In genomic region chr4:54162308-54162707, GRCm38 (mm10) we compare ENCODE assay signal across 21 mouse cellular contexts.
DNase-seq lines count a peak whose midpoint lies in the region; ATAC-seq lines count a peak whose summit lies in the region.
"Had no signal": no experiment of that assay in that cellular context is flagged by ENCODE, and none has a peak within 500 bp of the region (broad histone marks: within the 10 kb centered on the region; RNA-seq: fewer than 3 reads in every experiment).

No protein-coding gene starts in this region.

- no peak for DNase-seq in midbrain, embryonic 10.5 days (ENCODE audit: low spot score)
- DNase-seq in lung, postnatal 36 days: no peak
- no peak for DNase-seq in layer of hippocampus, adult 11-12 months (ENCODE audit: low spot score)
- DNase-seq: adrenal gland, adult 2 months; cerebellum, adult 11-12 months; cerebellum, postnatal 10 days; gastrocnemius, postnatal 36 days; heart, postnatal 4 days; kidney, postnatal 25 days; right cerebral cortex, postnatal 14 days; thymus, adult 2 months; thymus, postnatal 4 days had no signal

- whole genome bisulfite sequencing in hindbrain, embryonic 16.5 days: 47% methylated on average over 8 of the region's 8 CpGs
- WGBS in hindbrain, embryonic 13.5 days: 60% methylated on average over 8 of the region's 8 CpGs
- WGBS in midbrain, embryonic 15.5 days: 43% methylated on average over 8 of the region's 8 CpGs
- 81% methylated on average over 8 of the region's 8 CpGs for WGBS in midbrain, embryonic 10.5 days
- 59% methylated on average over 8 of the region's 8 CpGs for WGBS in limb, embryonic 12.5 days

- no peak overlapping the region for H3K4me3 ChIP-seq in hindbrain, embryonic 16.5 days (ENCODE audit: low read length)
- H3K4me3 ChIP-seq in hindbrain, embryonic 13.5 days: no peak overlapping the region
- H3K4me3 ChIP-seq in midbrain, embryonic 15.5 days: no peak overlapping the region
- H3K4me3 ChIP-seq in midbrain, embryonic 10.5 days: no peak overlapping the region
- no peak overlapping the region for H3K4me3 ChIP-seq in limb, embryonic 12.5 days (replicated peaks)
- H3K4me3 ChIP-seq: left cerebral cortex, adult 2 months; myocyte; neural tube, embryonic 15.5 days had no signal

- H3K36me3 ChIP-seq in hindbrain, embryonic 16.5 days (ENCODE audit: control insufficient read depth, insufficient read depth, low read length): no peaks in the 10 kb centered on the region
- H3K36me3 ChIP-seq in hindbrain, embryonic 13.5 days: no peaks in the 10 kb centered on the region
- no peaks in the 10 kb centered on the region for H3K36me3 ChIP-seq in midbrain, embryonic 15.5 days (replicated peaks)
- H3K36me3 ChIP-seq in midbrain, embryonic 10.5 days: no peaks in the 10 kb centered on the region
- no peaks in the 10 kb centered on the region for H3K36me3 ChIP-seq in limb, embryonic 12.5 days
- H3K36me3 ChIP-seq: neural tube, embryonic 15.5 days had no signal

- H3K27me3 ChIP-seq in hindbrain, embryonic 16.5 days (replicated peaks; ENCODE audit: control insufficient read depth, insufficient read depth, low read length): no peaks in the 10 kb centered on the region
- H3K27me3 ChIP-seq in hindbrain, embryonic 13.5 days: no peaks in the 10 kb centered on the region
- no peaks in the 10 kb centered on the region for H3K27me3 ChIP-seq in midbrain, embryonic 15.5 days (replicated peaks)
- H3K27me3 ChIP-seq in midbrain, embryonic 10.5 days (ENCODE audit: low read depth, poor library complexity, severe bottlenecking): no peaks in the 10 kb centered on the region
- no peaks in the 10 kb centered on the region for H3K27me3 ChIP-seq in limb, embryonic 12.5 days
- H3K27me3 ChIP-seq: neural tube, embryonic 15.5 days had no signal

- H3K4me1 ChIP-seq in hindbrain, embryonic 16.5 days (ENCODE audit: control insufficient read depth, insufficient read depth, low read depth, low read length): no peaks in the 10 kb centered on the region
- H3K4me1 ChIP-seq in hindbrain, embryonic 13.5 days (replicated peaks): 0 out of 2 replicates have a peak, but pooled peaks cover 4% of the 10 kb centered on the region
- H3K4me1 ChIP-seq in midbrain, embryonic 15.5 days: peaks cover 10% of the 10 kb centered on the region
- no peaks in the 10 kb centered on the region for H3K4me1 ChIP-seq in midbrain, embryonic 10.5 days
- peaks cover 11% of the 10 kb centered on the region for H3K4me1 ChIP-seq in limb, embryonic 12.5 days (replicated peaks)

- ATAC-seq in hindbrain, embryonic 16.5 days: 0 out of 2 replicates have a peak, but pooled peaks have one; percentile 30
- ATAC-seq in hindbrain, embryonic 13.5 days (ENCODE audit: low FRiP score): no peak
- 0 out of 2 replicates have a peak, but pooled peaks have one; percentile 17 for ATAC-seq in midbrain, embryonic 15.5 days (replicated peaks)
- no peak for ATAC-seq in limb, embryonic 12.5 days (ENCODE audit: insufficient number of reproducible peaks, insufficient read depth, low FRiP score, low TSS enrichment, low read depth)
- ATAC-seq: intestine, postnatal 0 days had no signal

- no peak overlapping the region; the same call in 1 of the 2 replicates for H3K9ac ChIP-seq in hindbrain, embryonic 16.5 days (ENCODE audit: low read depth, low read length)
- H3K9ac ChIP-seq in hindbrain, embryonic 13.5 days: no peak overlapping the region
- H3K9ac ChIP-seq in midbrain, embryonic 15.5 days: no peak overlapping the region
- peak overlapping the region; percentile 27; the same call in 1 of the 2 replicates for H3K9ac ChIP-seq in limb, embryonic 12.5 days (replicated peaks)
- H3K9ac ChIP-seq: neural tube, embryonic 15.5 days had no signal

- H3K9me3 ChIP-seq in hindbrain, embryonic 16.5 days (ENCODE audit: control insufficient read depth, low read length): no peaks in the 10 kb centered on the region
- no peaks in the 10 kb centered on the region for H3K9me3 ChIP-seq in hindbrain, embryonic 13.5 days
- H3K9me3 ChIP-seq in midbrain, embryonic 15.5 days: no peaks in the 10 kb centered on the region
- no peaks in the 10 kb centered on the region for H3K9me3 ChIP-seq in midbrain, embryonic 10.5 days (replicated peaks)
- no peaks in the 10 kb centered on the region for H3K9me3 ChIP-seq in limb, embryonic 12.5 days
- H3K9me3 ChIP-seq: neural tube, embryonic 15.5 days had no signal

- H3K27ac ChIP-seq in hindbrain, embryonic 16.5 days (ENCODE audit: low read depth, low read length): no peak overlapping the region
- H3K27ac ChIP-seq in hindbrain, embryonic 13.5 days: no peak overlapping the region; the same call in 1 of the 2 replicates
- no peak overlapping the region for H3K27ac ChIP-seq in midbrain, embryonic 15.5 days
- no peak overlapping the region for H3K27ac ChIP-seq in midbrain, embryonic 10.5 days (replicated peaks)
- peak overlapping the region; percentile 62 for H3K27ac ChIP-seq in limb, embryonic 12.5 days
- H3K27ac ChIP-seq: left cerebral cortex, adult 2 months; macrophage; neural tube, embryonic 15.5 days had no signal

- H3K4me2 ChIP-seq in hindbrain, embryonic 16.5 days (ENCODE audit: low read length): no peak overlapping the region
- no peak overlapping the region for H3K4me2 ChIP-seq in hindbrain, embryonic 13.5 days
- no peak overlapping the region for H3K4me2 ChIP-seq in midbrain, embryonic 15.5 days
- H3K4me2 ChIP-seq in limb, embryonic 12.5 days: no peak overlapping the region
- H3K4me2 ChIP-seq: neural tube, embryonic 15.5 days had no signal

Comparison
In these comparisons a context has a peak if more than half of its experiments do, and no peak if none do; other contexts are left out.
1. ATAC-seq: peak in hindbrain, embryonic 16.5 days (single experiment) and midbrain, embryonic 15.5 days (single experiment); none in hindbrain, embryonic 13.5 days (single experiment) and limb, embryonic 12.5 days (single experiment).